Mouse (Mus musculus) ES-E14 (cell line): Measurements from ENCODE around the gene Fbxw8.

ENCODE experiments used
- CHD2 ChIP-seq: IDR thresholded peaks from 2 replicates; pipeline ENCODE4 v1.6.1; 2014; ENCODE audit warnings: mild to moderate bottlenecking, low read depth, low read length, inconsistent platforms
- HCFC1 ChIP-seq: IDR thresholded peaks from 2 replicates; pipeline ENCODE4 v1.6.1; 2012; ENCODE audit warnings: low read length, inconsistent platforms, borderline replicate concordance; ENCODE audit not compliant: insufficient read depth
- MAFK ChIP-seq: IDR thresholded peaks from 2 replicates; pipeline ENCODE4 v1.6.1; 2014; ENCODE audit warnings: mild to moderate bottlenecking, low read depth, low read length, inconsistent platforms; ENCODE audit not compliant: insufficient read depth

DNA sequence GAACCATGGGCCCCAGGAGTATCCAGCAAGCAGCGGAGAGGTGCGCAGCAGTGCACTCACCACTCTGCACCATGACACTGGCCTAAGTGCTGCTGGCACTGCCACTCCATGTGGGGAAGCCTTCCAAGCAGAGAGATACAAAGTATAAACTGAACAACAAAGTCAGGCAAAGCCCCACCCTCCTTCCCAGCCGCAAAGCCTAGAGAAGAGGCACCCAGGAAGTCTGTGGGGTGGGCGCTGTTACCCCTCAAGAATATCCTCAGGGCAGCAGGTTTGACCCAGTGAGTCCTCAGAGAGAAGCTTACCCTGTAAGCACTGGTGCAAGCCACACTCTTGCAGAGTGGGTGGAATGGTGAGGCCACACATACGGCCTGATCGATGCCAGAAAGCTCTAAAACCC is 65.2 kb downstream of the Fbxw8 start:
- TF ChIP-seq HCFC1 (no peak), CHD2 (no peak), MAFK (no peak)
